Mouse (Mus musculus) liver, adult 2 months (tissue): ENCODE results near the gene Chst8.

ENCODE experiments used
- CTCF ChIP-seq: fragments of 200-500 bp; IDR thresholded peaks from 2 replicates; pipeline ENCODE4 v1.5.1; 2011; ENCODE audit warnings: low read depth, low read length, control low read depth
- POLR2A ChIP-seq: fragments of 200-500 bp; IDR thresholded peaks from 2 replicates; pipeline ENCODE4 v1.6.1; 2011; ENCODE audit warnings: low read length, control low read depth; ENCODE audit not compliant: insufficient read depth; ENCODE audit errors: extremely low read depth

DNA sequence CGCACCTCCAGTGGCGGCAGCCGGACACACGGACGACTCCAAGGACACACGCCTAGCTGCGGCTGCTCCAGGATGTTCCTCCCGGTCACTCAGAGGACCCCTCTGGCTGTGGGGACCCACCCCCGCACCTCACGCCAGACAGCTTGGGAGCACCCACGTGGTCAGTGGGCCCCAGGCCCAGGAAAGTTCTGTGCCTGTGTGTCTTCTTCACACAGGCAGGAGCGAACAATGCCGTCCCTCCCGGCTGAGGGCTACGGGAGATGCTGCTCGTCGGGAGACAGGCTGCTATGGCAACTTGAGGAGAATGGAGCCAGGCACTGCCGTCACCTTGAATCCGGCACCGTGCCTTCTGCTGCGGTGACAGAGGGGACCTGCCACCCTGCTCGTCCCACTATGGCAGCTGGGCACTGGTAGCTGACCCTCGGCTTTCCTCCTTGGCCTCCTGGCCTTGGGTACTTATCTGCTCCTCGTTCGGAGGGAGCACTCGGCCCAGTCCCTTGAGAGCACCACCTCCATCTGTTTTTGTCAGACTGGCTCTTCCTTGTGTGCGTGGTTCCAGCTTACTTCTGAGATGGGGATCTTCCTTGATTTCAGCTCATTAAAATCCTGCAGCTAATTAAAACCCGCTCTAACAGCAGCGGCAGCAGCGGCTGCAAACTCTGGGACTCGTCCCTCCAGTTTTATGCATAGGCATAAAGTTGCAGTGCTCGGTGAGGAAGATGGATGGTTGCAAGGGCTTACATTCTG, 59.2 kb downstream of the Chst8 start:
- TF ChIP-seq CTCF, result no peak
- TF ChIP-seq POLR2A, result no peak
